Mouse (Mus musculus): ENCODE results near the gene Ddn.

GRCm38 (mm10) chr15:98775533-98775932 lies 33.8 kb downstream of the Ddn start:
- no peak for TF ChIP-seq POLR2A (IDR thresholded peaks at IDR 0.05; ENCODE audit: insufficient read depth, low read depth, low read length)
- no peak for TF ChIP-seq CTCF (IDR thresholded peaks at IDR 0.05; ENCODE audit: insufficient read depth, low read depth, low read length)

Data from olfactory bulb, adult 2 months (tissue).